Mouse (Mus musculus) frontal cortex, postnatal 25 days (tissue): ENCODE measurements at regions not wholly inside any gene's neighbourhood (a gene's known extent, or its start where the extent isn't known, plus 50 kb on each side); places are given as distances from the start of the nearest gene placed in this dataset.

Experiments used
- DNase-seq, 2 experiments: peaks; one replicate each; pipeline ENCODE4 v3.0.0; 2022; ENCODE audit warnings: low spot score in 2 of 2

GRCm38 (mm10) chr1:169872865-169873264 lies 55.6 kb upstream of the Ccdc190 start:
- no peak for DNase-seq

DNA sequence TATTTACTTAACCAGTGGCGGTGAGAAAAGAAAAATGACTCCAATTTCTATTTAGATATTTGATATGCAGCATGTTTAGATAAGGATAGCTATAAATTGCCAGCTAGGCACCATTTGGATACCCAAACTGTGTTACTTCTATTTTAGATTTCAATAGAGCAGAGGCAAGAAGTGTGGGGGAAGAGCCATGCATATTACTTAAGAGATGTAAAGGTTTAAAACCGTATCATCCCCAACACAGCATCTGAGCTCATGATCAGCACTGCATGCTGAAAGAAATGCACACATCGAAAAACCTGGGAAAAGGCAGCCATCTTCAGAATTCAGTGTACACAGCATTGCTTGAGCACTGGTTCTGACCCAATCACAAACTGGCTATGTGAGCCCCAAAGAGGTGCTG lies 59.8 kb upstream of the Ccdc190 start:
- no peak for DNase-seq

DNA sequence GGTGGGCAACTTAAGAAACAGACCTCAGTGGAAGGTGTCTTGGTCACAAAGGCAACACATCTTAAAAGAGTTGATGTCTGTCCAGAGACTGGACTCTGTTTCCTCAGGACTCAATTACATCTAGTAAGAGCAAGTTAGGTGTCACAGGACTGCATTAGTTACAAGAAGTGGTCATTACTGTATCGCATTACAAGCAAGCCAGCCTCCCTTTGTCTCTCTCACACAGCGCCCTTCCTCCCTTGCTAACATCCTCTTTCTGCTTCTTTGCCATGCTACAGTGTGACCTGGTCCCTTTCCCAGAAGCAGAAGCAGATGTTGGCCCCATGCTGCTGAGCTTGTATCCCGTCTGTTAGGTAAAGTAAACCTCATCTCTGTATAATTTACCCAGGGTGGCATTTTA lies 61.0 kb upstream of the Ccdc190 start:
- no peak for DNase-seq

GRCm38 (mm10) chr1:169866840-169867239 lies 61.6 kb upstream of the Ccdc190 start:
- no peak for DNase-seq

GRCm38 (mm10) chr1:169859041-169859440 lies 69.4 kb upstream of the Ccdc190 start:
- DNase-seq = no peak

- no peak for DNase-seq
These were observed 76.8 kb upstream of the Ccdc190 start for GRCm38 (mm10) chr1:169851663-169852062.

DNA sequence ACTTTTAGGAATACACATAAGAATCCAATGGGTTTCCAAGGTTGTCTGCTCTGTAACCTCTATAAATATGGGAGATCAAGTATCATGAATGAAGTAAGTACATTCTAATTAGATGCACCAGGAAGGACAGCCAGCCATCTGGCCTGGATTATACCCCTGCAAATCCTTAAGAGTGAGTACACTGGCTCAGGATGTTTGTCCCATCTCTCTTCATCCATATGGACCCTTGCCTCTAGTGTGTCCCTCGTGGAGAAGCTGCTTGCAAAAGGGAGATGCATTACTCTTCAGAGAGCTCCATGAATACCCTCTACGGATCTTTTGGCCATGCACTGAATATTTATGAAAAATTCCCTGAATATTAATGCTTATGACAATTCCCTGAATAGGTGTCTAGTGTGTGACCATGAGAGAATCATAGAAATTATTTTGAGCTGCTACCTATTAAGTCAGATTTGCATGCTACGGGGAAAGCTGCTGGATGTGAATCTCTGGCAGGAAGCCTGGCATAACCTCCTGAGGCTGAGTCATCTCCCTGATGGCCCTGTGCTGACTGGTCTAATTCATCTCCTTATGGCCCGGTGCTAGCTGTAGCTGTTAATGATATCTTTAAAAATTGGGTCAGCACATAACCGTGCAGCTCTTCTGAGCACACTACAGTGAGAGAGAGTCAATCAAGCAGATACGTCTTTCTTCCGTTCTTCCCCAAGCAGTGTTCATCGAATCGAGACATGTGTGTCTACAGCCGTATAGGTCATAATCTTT lies 80.0 kb upstream of the Ccdc190 start:
- DNase-seq = no peak

DNA sequence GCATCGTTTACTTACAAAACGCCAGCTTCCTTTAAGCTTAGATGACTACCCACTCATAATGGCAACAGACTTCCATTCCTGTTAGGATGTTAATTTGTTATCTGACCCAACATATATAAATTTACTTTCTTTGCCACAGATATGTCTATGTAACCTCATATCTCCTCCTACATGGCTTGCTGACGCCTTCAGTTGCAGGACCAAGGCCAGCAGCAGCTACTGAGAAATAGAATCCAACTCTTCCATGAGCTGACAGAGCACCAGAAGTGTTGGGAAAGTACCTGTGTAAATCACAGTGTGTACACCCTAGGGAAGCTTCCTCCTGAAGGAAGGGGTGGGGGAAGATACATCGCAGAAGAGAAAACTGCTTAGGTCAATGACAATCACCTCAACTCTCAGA lies 86.0 kb upstream of the Ccdc190 start:
- DNase-seq = no peak

GRCm38 (mm10) chr1:169840948-169841347 lies 87.5 kb upstream of the Ccdc190 start:
- DNase-seq = no peak

GRCm38 (mm10) chr1:169840056-169840728 lies 88.3 kb upstream of the Ccdc190 start:
- DNase-seq = no peak

DNA sequence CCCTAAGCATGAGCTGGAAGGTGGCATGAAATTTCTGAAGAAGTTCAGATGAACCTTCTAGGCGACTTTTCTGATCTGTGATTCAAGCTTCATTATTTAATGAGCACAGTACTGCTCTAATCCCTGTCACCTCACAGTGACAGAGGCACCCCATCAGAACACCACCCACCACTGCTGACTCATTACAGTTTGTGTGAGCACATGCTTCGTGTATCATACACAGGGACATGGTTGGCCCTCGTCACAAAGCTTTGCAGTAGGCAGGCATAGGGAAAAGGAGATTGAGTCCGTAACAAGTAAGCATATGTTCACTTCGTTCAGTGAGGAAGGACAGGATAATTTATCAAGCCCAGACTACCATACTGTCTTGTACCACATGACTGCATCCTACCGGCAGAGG lies 85.9 kb upstream of the Rgs4 start:
- no peak for DNase-seq

DNA sequence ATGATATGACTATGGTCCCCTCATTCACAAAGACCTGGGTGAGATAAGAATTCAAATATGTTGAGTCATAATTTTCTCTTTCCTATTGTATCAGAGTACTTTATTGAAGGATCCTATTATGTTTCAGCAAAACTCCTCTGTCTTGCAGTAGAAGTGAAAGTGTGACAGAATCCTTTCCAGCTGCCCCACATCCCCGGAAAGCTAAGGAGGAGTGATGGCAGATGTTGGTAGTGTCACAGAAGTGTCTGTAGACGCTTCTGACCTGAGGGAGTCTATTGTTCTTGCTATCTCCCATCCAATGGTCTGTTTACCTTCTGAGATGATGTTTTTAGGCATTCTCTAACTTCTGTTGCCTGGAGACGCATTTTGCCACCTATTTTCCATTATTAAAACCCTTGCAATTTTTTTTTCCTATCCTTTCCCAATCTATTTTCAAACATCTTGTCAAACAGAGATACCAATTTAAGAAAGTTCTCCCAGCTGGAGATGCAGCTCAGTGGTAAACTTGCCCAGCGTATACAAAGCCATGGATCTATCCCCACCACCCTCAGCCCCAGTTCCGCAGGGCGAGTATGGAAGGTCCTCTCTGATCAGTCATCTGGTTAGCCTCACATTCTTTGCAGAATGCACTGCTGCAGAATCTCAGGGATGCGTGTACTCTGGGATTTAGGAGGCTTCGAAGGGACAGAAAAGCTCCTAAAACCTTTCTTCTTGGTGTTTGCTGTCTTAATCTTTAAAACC lies 84.1 kb upstream of the Rgs4 start:
- no peak for DNase-seq

- no peak for DNase-seq
These were observed 83.2 kb upstream of the Rgs4 start for GRCm38 (mm10) chr1:169830596-169830995.

DNA sequence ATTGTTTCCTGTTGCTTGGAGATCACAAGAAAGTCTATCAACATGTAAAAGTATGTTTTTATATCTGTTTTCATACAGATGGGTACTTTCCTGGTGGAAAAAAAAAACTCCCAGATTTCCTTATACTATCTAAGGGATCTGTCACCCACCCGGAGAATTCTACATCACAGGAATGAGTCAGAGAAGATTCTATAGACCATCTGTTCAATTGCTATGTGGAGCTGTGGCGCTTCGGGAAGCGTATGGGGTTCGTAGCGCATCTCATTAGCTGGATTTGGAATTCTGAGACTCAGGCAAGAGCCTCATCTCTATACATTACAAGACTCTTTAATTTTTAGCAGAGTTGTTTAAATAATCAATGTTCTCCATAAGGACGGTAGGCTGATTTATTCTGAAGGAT lies 74.6 kb upstream of the Rgs4 start:
- DNase-seq = no peak

DNA sequence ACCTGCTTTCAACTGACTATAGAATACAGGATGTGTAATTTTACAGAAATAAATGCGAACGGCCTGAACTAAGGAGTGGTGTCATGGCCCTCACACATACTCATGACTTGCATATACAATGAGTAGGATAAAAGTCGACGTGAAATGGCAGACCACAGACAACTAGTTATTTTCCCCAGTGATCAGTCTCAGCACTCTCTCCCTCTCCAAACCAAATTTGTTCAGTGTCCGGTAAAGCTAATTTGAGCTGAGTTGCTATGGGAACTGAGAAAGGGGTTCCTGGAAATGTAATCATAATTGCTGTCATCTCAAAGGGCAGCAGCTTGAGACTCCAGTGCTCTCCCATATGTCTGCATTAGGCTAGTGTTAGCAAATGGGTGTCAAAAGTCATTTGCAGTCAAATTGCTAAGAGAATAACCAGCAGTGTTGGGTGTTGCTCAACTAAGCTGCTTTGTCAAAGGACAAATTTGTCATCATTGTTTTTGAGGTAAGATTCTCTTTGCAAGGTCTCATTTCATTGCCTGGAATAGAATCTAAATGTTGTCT lies 72.0 kb upstream of the Rgs4 start:
- DNase-seq = no peak

DNA sequence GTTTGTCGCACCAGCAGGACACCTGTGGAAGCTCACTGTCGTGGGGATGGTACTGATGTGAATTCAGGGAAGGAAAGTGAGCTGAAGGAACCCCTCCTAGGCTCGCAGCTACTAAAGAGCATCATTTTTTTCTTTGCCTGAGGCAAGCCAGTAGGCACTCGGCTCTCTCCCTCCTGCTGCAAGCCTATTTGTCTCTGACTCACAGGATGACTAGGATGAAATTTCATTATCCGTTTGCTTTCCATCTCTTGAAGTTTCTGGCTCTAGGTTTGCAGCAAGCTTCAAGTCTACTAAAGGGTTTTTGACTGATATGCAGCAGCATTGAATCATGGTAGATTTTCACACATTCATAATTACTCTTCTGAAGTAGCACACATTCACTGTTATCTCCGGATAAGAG lies 69.5 kb upstream of the Rgs4 start:
- no peak for DNase-seq

- DNase-seq = no peak
These were observed 65.2 kb upstream of the Rgs4 start for GRCm38 (mm10) chr1:169812512-169813101.

GRCm38 (mm10) chr1:169803428-169804138 lies 56.1 kb upstream of the Rgs4 start:
- DNase-seq = peak in 1 of 2 experiments; percentile 13

DNA sequence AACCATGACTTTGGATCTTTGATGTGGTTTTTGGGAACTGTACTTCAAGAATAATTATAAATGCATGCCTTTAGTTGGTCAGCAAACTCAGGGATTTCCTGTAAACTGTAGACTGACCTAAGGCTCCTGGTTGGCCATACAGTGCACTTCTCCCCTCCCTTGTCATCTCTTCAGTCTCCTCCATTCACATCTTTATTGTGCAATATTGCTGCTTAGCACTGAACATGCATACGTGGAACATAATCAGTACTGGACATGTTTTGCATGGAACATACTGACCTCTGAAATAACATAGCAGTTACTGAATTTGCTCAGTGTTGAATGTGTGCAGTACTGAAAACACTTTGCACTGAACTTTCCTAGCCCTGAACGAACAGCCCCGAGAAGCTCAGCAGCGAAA lies 55.4 kb upstream of the Rgs4 start:
- no peak for DNase-seq

GRCm38 (mm10) chr1:169802053-169802830 lies 54.8 kb upstream of the Rgs4 start:
- DNase-seq = no peak
